Mouse (Mus musculus): ENCODE results near the gene Rapgef4. TPM values are rescaled to one million over a fixed set of nuclear protein-coding genes. Genes with fewer than 3 reads are reported as not detected.

Rapgef4 gene
- polyA plus RNA-seq, 1 experiment = 9.2 TPM

- H3K4me3 ChIP-seq (ENCODE audit: control insufficient read depth, insufficient read depth, low read length) = no peak overlapping the region
- DNase-seq = peak; percentile 22
- peaks cover 5% of the 10 kb centered on the region for H3K4me1 ChIP-seq (replicated peaks; ENCODE audit: control insufficient read depth, insufficient read depth, low read length)
- WGBS = 53% methylated on average over 6 of the region's 6 CpGs
- no peaks in the 10 kb centered on the region for H3K36me3 ChIP-seq (ENCODE audit: control insufficient read depth, insufficient read depth, low read length)
- no peak overlapping the region for H3K27ac ChIP-seq (ENCODE audit: control insufficient read depth, insufficient read depth, low read length)
- TF ChIP-seq POLR2A (IDR thresholded peaks at IDR 0.05; ENCODE audit: control insufficient read depth, extremely low read depth, insufficient read depth, low read length, poor library complexity) (no peak), CTCF (IDR thresholded peaks at IDR 0.05; ENCODE audit: borderline replicate concordance, control insufficient read depth, extremely low read depth, insufficient read depth, low read length, poor library complexity) (no peak)
- H3K27me3 ChIP-seq (ENCODE audit: control insufficient read depth, insufficient read depth, low read length) = no peaks in the 10 kb centered on the region
These were observed 215.3 kb downstream of the Rapgef4 start for GRCm38 (mm10) chr2:72196190-72196965.

DNA sequence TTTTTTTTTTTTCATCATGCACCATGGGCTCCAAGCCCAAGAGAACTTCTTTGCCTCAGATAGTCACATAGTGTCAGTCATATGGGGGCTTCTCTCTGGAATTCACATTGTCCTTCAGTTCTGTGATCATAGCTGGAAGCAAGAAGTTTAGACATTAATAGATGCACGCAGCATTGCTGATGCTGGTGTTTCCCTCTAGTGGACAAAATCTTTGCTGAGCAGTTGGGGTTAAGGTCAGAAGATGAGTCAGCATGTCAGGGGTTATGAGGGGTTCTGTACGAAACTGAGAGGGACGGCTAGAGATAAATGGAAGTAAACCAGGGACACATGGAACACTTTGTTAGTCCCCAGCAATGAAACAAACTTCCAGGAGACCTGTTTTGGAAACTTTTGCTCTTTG is 216.0 kb downstream of the Rapgef4 start:
- no peak for TF ChIP-seq POLR2A (IDR thresholded peaks at IDR 0.05; ENCODE audit: control insufficient read depth, extremely low read depth, insufficient read depth, low read length, poor library complexity)
- no peak for TF ChIP-seq CTCF (IDR thresholded peaks at IDR 0.05; ENCODE audit: borderline replicate concordance, control insufficient read depth, extremely low read depth, insufficient read depth, low read length, poor library complexity)

GRCm38 (mm10) chr2:72199451-72199850 is 218.4 kb downstream of the Rapgef4 start:
- TF ChIP-seq POLR2A (IDR thresholded peaks at IDR 0.05; ENCODE audit: control insufficient read depth, extremely low read depth, insufficient read depth, low read length, poor library complexity) (no peak), CTCF (IDR thresholded peaks at IDR 0.05; ENCODE audit: borderline replicate concordance, control insufficient read depth, extremely low read depth, insufficient read depth, low read length, poor library complexity) (no peak)
- Histone ChIP-seq H3K4me1 (replicated peaks; ENCODE audit: control insufficient read depth, insufficient read depth, low read length) (peaks cover 18% of the 10 kb centered on the region), H3K27me3 (ENCODE audit: control insufficient read depth, insufficient read depth, low read length) (no peaks in the 10 kb centered on the region), H3K27ac (ENCODE audit: control insufficient read depth, insufficient read depth, low read length) (no peak overlapping the region), H3K4me3 (ENCODE audit: control insufficient read depth, insufficient read depth, low read length) (no peak overlapping the region), H3K36me3 (ENCODE audit: control insufficient read depth, insufficient read depth, low read length) (no peaks in the 10 kb centered on the region)
- WGBS = 97% methylated on average over 2 of the region's 2 CpGs
- no peak for DNase-seq

More for the DNA sequence above, 216.0 kb downstream of the Rapgef4 start:
- no peaks in the 10 kb centered on the region for H3K27me3 ChIP-seq (ENCODE audit: control insufficient read depth, insufficient read depth, low read length)
- peak; percentile 37 for DNase-seq
- no peak overlapping the region for H3K4me3 ChIP-seq (ENCODE audit: control insufficient read depth, insufficient read depth, low read length)
- H3K36me3 ChIP-seq (ENCODE audit: control insufficient read depth, insufficient read depth, low read length) = no peaks in the 10 kb centered on the region
- 15% methylated on average over 3 of the region's 3 CpGs for WGBS
- peaks cover 7% of the 10 kb centered on the region for H3K4me1 ChIP-seq (replicated peaks; ENCODE audit: control insufficient read depth, insufficient read depth, low read length)
- no peak overlapping the region for H3K27ac ChIP-seq (ENCODE audit: control insufficient read depth, insufficient read depth, low read length)

DNA sequence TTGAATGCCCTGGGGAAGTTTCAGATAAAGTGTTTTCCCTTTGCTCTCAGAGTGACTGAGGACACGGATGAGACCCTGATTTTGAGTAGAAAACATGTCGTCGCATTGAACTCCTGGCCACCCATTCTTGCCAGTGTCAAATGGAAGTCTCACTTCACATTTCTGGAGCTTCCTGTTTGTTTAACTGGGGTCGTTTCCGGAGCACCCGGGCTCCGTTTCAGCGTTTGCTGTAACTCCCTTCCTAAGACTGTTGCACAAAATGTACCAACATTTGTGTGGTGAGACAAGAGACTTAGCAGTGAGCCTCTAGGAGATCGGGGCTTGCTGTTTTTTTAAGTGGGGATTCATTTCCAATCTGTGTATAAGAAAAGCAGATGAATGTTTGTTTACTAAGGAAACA is 220.5 kb downstream of the Rapgef4 start:
- H3K27me3 ChIP-seq (ENCODE audit: control insufficient read depth, insufficient read depth, low read length) = no peaks in the 10 kb centered on the region
- DNase-seq = peak; percentile 27
- TF ChIP-seq CTCF (IDR thresholded peaks at IDR 0.05; ENCODE audit: borderline replicate concordance, control insufficient read depth, extremely low read depth, insufficient read depth, low read length, poor library complexity) (no peak), POLR2A (IDR thresholded peaks at IDR 0.05; ENCODE audit: control insufficient read depth, extremely low read depth, insufficient read depth, low read length, poor library complexity) (no peak)
- peaks cover 34% of the 10 kb centered on the region for H3K4me1 ChIP-seq (replicated peaks; ENCODE audit: control insufficient read depth, insufficient read depth, low read length)
- H3K4me3 ChIP-seq (ENCODE audit: control insufficient read depth, insufficient read depth, low read length) = no peak overlapping the region
- no peaks in the 10 kb centered on the region for H3K36me3 ChIP-seq (ENCODE audit: control insufficient read depth, insufficient read depth, low read length)
- H3K27ac ChIP-seq (ENCODE audit: control insufficient read depth, insufficient read depth, low read length) = peak overlapping the region; percentile 75
- WGBS = 11% methylated on average over 9 of the region's 9 CpGs

DNA sequence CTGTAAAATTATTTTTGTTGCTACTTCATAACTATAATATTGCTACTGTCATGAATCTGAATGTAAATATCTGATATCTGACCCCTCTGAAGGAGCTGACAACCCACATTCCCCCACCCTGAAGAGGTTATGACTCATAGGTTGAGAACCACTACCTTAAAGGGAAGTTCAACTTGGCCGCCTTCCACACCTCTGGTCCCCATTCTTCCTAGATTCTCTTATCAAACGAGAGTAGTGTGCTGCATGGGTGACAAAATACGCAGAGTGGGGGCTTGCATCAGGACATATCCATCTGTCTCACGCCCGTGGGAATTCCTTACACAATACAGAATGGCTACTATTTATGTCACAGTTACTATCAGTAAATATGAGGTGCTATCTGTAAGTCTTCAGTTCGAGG is 221.2 kb downstream of the Rapgef4 start:
- 46% methylated on average over 6 of the region's 6 CpGs for WGBS
- DNase-seq = no peak
- Histone ChIP-seq H3K27ac (ENCODE audit: control insufficient read depth, insufficient read depth, low read length) (no peak overlapping the region), H3K4me3 (ENCODE audit: control insufficient read depth, insufficient read depth, low read length) (no peak overlapping the region), H3K4me1 (replicated peaks; ENCODE audit: control insufficient read depth, insufficient read depth, low read length) (peaks cover 37% of the 10 kb centered on the region), H3K27me3 (ENCODE audit: control insufficient read depth, insufficient read depth, low read length) (no peaks in the 10 kb centered on the region), H3K36me3 (ENCODE audit: control insufficient read depth, insufficient read depth, low read length) (no peaks in the 10 kb centered on the region)
- TF ChIP-seq CTCF (IDR thresholded peaks at IDR 0.05; ENCODE audit: borderline replicate concordance, control insufficient read depth, extremely low read depth, insufficient read depth, low read length, poor library complexity) (no peak), POLR2A (IDR thresholded peaks at IDR 0.05; ENCODE audit: control insufficient read depth, extremely low read depth, insufficient read depth, low read length, poor library complexity) (no peak)

DNA sequence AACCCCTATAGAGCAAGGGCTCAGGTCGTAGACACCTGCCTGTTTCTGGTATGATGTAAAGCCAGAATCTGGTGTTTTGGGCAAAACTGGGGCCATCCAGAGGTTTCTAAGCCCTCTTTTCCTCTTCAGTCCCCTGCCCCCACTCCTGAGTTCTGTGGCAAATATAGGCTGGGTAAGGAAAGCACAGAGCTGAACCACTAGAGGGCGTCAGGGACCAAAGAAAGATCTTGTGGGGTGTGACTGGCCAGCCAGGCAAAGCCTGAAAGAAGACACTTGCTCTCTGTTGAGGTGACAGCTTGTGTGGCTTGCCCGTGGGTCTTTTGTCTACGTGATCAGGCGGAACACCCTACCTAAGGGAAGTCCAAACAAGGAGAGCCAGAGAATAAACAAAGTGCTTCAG is 222.6 kb downstream of the Rapgef4 start:
- Histone ChIP-seq H3K36me3 (ENCODE audit: control insufficient read depth, insufficient read depth, low read length) (no peaks in the 10 kb centered on the region), H3K4me3 (ENCODE audit: control insufficient read depth, insufficient read depth, low read length) (no peak overlapping the region), H3K27me3 (ENCODE audit: control insufficient read depth, insufficient read depth, low read length) (no peaks in the 10 kb centered on the region), H3K4me1 (replicated peaks; ENCODE audit: control insufficient read depth, insufficient read depth, low read length) (peaks cover 39% of the 10 kb centered on the region), H3K27ac (ENCODE audit: control insufficient read depth, insufficient read depth, low read length) (no peak overlapping the region)
- peak; percentile 88 for DNase-seq
- TF ChIP-seq CTCF (IDR thresholded peaks at IDR 0.05; ENCODE audit: borderline replicate concordance, control insufficient read depth, extremely low read depth, insufficient read depth, low read length, poor library complexity) (peak; percentile 60; the same call in 1 of the 2 replicates), POLR2A (IDR thresholded peaks at IDR 0.05; ENCODE audit: control insufficient read depth, extremely low read depth, insufficient read depth, low read length, poor library complexity) (no peak)
- 12% methylated on average over 5 of the region's 5 CpGs for WGBS

All from thymus, adult 2 months (tissue).